Mouse (Mus musculus): ENCODE measurements at regions not wholly inside any gene's neighbourhood (a gene's known extent, or its start where the extent isn't known, plus 50 kb on each side); places are given as distances from the start of the nearest gene placed in this dataset.

GRCm38 (mm10) chr16:76096363-76096762 is 74.3 kb upstream of the Samsn1 start:
- Histone ChIP-seq H3K27ac (ENCODE audit: insufficient read depth, low read depth, low read length) (no peak overlapping the region), H3K4me3 (ENCODE audit: insufficient read depth, low read length) (no peak overlapping the region), H3K4me1 (ENCODE audit: control insufficient read depth, insufficient read depth, low read length) (no peaks in the 10 kb centered on the region)
- TF ChIP-seq CTCF (IDR thresholded peaks at IDR 0.05; ENCODE audit: low read depth, low read length) (no peak), POLR2A (IDR thresholded peaks at IDR 0.05; ENCODE audit: borderline replicate concordance, low read depth, low read length) (no peak)

GRCm38 (mm10) chr16:76085363-76085762 is 63.3 kb upstream of the Samsn1 start:
- TF ChIP-seq POLR2A (IDR thresholded peaks at IDR 0.05; ENCODE audit: borderline replicate concordance, low read depth, low read length) = no peak
- no peak for TF ChIP-seq CTCF (IDR thresholded peaks at IDR 0.05; ENCODE audit: low read depth, low read length)
- H3K4me3 ChIP-seq (ENCODE audit: insufficient read depth, low read length) = no peak overlapping the region
- no peaks in the 10 kb centered on the region for H3K4me1 ChIP-seq (ENCODE audit: control insufficient read depth, insufficient read depth, low read length)
- H3K27ac ChIP-seq (ENCODE audit: insufficient read depth, low read depth, low read length) = no peak overlapping the region

GRCm38 (mm10) chr16:76082465-76082864 is 60.4 kb upstream of the Samsn1 start:
- H3K4me1 ChIP-seq (ENCODE audit: control insufficient read depth, insufficient read depth, low read length) = peaks cover 4% of the 10 kb centered on the region; the same call in 1 of the 2 replicates
- H3K4me3 ChIP-seq (ENCODE audit: insufficient read depth, low read length) = no peak overlapping the region
- TF ChIP-seq CTCF (IDR thresholded peaks at IDR 0.05; ENCODE audit: low read depth, low read length) = no peak
- no peak for TF ChIP-seq POLR2A (IDR thresholded peaks at IDR 0.05; ENCODE audit: borderline replicate concordance, low read depth, low read length)
- no peak overlapping the region for H3K27ac ChIP-seq (ENCODE audit: insufficient read depth, low read depth, low read length)

GRCm38 (mm10) chr16:76079761-76080502 is 57.9 kb upstream of the Samsn1 start:
- Histone ChIP-seq H3K27ac (ENCODE audit: insufficient read depth, low read depth, low read length) (no peak overlapping the region), H3K4me1 (ENCODE audit: control insufficient read depth, insufficient read depth, low read length) (peaks cover 4% of the 10 kb centered on the region; the same call in 1 of the 2 replicates), H3K4me3 (ENCODE audit: insufficient read depth, low read length) (no peak overlapping the region)
- TF ChIP-seq CTCF (IDR thresholded peaks at IDR 0.05; ENCODE audit: low read depth, low read length) = no peak
- TF ChIP-seq POLR2A (IDR thresholded peaks at IDR 0.05; ENCODE audit: borderline replicate concordance, low read depth, low read length) = no peak

GRCm38 (mm10) chr16:76078219-76078618 is 56.1 kb upstream of the Samsn1 start:
- H3K4me3 ChIP-seq (ENCODE audit: insufficient read depth, low read length) = no peak overlapping the region
- no peak for TF ChIP-seq POLR2A (IDR thresholded peaks at IDR 0.05; ENCODE audit: borderline replicate concordance, low read depth, low read length)
- TF ChIP-seq CTCF (IDR thresholded peaks at IDR 0.05; ENCODE audit: low read depth, low read length) = no peak

GRCm38 (mm10) chr16:76076231-76076630 is 54.1 kb upstream of the Samsn1 start:
- peaks cover 4% of the 10 kb centered on the region; the same call in 1 of the 2 replicates for H3K4me1 ChIP-seq (ENCODE audit: control insufficient read depth, insufficient read depth, low read length)
- no peak overlapping the region for H3K27ac ChIP-seq (ENCODE audit: insufficient read depth, low read depth, low read length)
- no peak overlapping the region for H3K4me3 ChIP-seq (ENCODE audit: insufficient read depth, low read length)
- TF ChIP-seq CTCF (IDR thresholded peaks at IDR 0.05; ENCODE audit: low read depth, low read length) = no peak
- TF ChIP-seq POLR2A (IDR thresholded peaks at IDR 0.05; ENCODE audit: borderline replicate concordance, low read depth, low read length) = no peak

More at GRCm38 (mm10) chr16:76078219-76078618, 56.1 kb upstream of the Samsn1 start:
- H3K4me1 ChIP-seq (ENCODE audit: control insufficient read depth, insufficient read depth, low read length) = peaks cover 4% of the 10 kb centered on the region; the same call in 1 of the 2 replicates
- no peak overlapping the region for H3K27ac ChIP-seq (ENCODE audit: insufficient read depth, low read depth, low read length)
